Mouse (Mus musculus): Measurements from ENCODE around the gene Serpina3n.
"Not testable (repeated sequence)": the region's sequence is repeated elsewhere in the genome, so short reads cannot be mapped to it uniquely, and the experiment has no call there.

Serpina3n gene

GRCm38 (mm10) chr12:104433214-104433613 lies 26.7 kb downstream of the Serpina3n start:
- intact Hi-C loops (cut with DNase I) = no loop called here

GRCm38 (mm10) chr12:104433951-104434735 lies 27.6 kb downstream of the Serpina3n start:
- intact Hi-C loops (cut with DNase I) = no loop called here

DNA sequence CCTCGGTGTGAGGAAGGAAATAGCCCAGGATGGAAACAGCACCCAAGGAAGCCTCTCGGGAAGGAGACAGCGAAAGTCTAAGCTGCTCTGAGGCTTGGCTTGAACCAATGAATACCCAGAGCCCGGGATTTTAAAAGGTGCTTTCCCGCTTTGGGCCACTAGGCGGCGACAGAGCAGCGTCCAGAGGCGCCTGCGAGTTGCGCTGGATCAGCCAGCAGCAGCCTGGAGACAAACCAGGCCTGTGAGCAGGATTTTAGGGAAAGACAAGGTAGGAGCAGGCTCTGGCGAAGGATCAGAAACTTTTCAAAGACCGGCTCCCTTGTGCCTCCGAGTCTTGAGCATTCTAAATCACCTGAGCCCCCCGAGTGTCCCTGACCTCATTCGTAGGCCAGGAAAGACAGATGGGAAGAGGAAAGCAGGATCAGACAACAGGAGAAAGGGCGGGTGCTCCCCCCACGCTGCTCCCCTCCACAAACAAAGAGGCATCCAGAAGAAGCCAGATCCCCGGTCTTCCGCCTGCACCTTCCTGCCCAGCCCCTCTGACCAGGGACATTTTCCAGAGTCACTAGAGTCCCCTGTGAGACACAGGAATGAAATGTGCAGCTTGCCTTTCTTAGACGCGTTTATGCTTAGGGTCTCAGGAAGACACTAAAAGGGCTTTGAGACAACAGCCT lies 33.7 kb downstream of the Serpina3n start:
- intact Hi-C loops (cut with DNase I) = no loop called here

DNA sequence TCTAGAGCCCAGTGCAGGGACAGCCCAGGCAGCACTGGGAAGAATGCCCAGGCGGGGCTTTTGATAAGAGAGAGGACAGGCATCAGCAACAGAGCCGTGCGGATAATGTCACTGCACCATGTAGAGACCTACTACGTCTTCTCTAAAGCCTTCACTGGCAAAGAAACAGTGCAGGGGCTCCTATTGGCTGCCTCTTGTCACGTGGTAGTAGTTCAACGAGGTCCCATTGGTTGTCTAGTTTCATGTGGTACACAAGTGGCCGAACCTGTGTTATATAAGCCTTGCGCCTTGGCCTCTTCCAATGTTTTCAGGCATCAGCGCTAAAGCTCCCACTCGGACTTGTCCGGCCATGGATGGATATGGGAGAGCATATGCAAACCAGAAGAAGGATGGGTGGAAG lies 37.2 kb downstream of the Serpina3n start:
- intact Hi-C loops (cut with DNase I) = no loop called here

GRCm38 (mm10) chr12:104447056-104447455 lies 40.5 kb downstream of the Serpina3n start:
- intact Hi-C loops (cut with DNase I) = not testable (repeated sequence)

DNA sequence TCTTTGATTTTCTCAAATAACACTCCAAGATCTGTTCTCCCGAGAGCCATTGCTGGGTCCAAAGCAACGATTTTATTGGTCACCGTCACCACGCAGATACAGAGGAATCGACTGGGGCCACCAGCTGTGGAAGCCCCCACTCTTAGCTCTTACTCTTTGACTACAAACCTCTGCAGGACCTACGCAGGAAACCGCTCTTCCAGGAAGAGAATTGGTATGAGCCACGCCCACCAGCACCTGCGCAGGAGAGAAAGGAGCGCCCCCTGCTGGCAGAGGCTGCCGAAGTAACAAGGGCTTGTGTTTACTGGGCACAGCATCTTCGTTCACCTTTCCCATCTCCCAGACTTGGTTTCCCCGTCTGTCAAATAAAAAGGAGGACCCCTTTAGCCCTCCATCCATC lies 41.6 kb downstream of the Serpina3n start:
- intact Hi-C loops (cut with DNase I) = no loop called here

DNA sequence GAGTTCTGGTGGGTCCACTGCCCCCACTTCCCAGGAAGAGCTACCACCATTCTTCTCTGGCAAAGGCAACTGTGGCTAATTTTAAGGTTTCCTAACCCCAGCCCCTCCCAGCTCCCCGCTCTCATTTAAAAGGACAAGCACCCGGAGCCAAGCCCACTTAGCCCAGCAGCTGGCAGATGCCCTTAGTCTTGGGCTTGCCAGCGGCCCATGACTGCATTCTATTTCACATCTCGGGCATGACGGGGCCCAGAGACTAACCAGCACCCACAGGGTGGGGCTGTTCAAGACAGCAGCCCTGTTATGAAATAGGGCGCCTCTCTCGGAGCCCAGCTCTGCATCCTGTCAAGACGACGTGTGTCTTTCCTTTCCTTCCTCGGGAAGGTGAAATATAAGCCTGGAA lies 43.7 kb downstream of the Serpina3n start:
- intact Hi-C loops (cut with DNase I) = no loop called here

- intact Hi-C loops (cut with DNase I) = no loop called here
Observed at GRCm38 (mm10) chr12:104453002-104453401, 46.5 kb downstream of the Serpina3n start.

DNA sequence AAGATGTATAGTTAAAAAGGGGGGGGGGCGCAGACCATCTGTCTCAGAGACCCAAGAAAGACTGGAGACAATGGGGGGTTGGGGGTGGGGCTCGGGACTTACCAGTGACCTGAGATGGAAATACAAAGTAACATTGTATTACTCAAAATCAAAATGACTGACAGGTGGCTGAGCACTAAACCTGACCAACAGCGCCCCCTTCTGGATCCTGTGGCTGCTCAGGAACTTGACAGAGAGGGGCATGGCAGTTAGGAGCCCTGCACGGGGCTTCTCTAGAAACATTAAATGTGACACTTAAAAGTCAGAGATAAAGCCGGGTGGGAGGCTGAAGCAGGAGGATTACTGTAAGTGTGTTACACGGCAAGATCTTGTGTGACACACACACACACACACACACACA lies 52.8 kb downstream of the Serpina3n start:
- intact Hi-C loops (cut with DNase I) = no loop called here

DNA sequence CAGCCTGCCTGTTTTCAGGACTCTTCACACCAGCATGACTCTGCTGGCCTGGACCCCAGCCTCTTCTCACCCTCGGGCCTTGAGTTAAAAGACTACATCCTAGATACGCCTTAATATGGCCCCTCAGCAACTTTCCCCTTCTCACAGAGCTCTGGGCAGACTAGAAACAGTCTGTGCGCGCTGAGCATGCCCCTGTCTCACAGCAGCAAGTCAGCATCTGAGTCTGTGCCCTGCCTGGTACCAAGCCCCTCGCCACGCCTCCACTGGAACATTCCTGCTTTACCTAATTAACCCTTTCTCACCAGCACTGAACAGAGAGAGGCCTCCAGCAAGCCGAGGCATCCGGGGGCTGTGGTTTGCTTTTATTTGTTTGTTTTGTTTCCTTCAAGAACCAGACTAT lies 54.8 kb downstream of the Serpina3n start:
- intact Hi-C loops (cut with DNase I) = no loop called here

Measured in adrenal gland (tissue).